Comparison of ENCODE assay signal across 8 mouse cellular contexts in the genomic region with DNA sequence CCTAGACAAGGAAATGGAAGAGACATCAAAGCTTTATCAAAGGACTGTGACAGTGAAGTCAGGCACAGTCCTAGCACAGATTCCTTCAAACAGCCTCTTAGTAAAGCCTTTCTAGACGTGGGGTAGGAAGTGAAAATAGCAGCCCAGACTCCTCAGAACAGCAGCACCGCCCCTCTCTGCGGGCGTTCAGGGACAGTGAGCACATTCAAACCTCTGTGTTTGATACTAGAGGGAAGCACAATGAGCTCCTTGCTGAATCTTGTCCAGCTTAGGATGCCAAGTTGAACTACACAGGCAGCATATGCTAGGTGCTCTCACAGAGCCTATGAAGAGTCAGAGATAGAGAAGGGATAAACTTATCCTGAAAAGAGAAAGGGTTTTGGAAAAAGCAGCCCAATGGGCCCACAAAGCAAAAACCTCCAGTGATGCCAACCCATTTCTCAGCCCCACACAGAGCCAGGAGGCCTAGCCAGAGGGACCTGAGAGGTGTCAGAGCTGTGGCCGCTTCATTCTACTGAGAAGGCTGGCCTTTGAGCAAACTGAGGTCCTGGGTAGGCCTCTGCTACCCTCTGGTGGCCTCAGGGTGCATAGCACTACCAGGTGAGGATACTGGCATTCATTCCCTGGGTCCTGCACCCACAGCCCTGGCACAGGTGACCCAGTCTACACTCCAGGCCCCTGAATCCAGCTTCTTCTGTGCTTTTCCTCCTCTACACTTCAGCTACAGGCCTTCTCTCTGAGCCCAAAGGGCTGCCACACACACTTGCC. TPM values are rescaled to one million over a fixed set of nuclear protein-coding genes. Genes with fewer than 3 reads are reported as not detected.
A peak's percentile ranks its signal among the peaks of the same experiment; 100 is the strongest.
DNase-seq lines count a peak whose midpoint lies in the region; TF ChIP-seq lines count a peak whose summit lies in the region.

No protein-coding gene starts in this region.

- no peak overlapping the region for H3K4me3 ChIP-seq in ES-Bruce4 (ENCODE audit: low read depth, low read length)
- H3K4me3 ChIP-seq in erythroblast, embryonic 14.5 days (replicated peaks): peak overlapping the region; percentile 15
- no peak overlapping the region for H3K4me3 ChIP-seq in layer of hippocampus, adult 2 months

- no peak for TF ChIP-seq EP300 in ES-Bruce4 (IDR thresholded peaks at IDR 0.05; ENCODE audit: insufficient read depth, low read depth, low read length)

- intact Hi-C loops in heart, postnatal 14 days (cut with DNase I): loop anchor here (1.0 to 2.0 kb wide), 3 partner anchors 21 to 55 kb away; partner anchors contain the start of gene Hbq1b

- no peaks in the 10 kb centered on the region; the same call in 1 of the 2 replicates for H3K36me3 ChIP-seq in ES-Bruce4 (ENCODE audit: control insufficient read depth, insufficient read depth, low read length, poor library complexity, severe bottlenecking)
- peaks cover 100% of the 10 kb centered on the region for H3K36me3 ChIP-seq in erythroblast, embryonic 14.5 days (ENCODE audit: control insufficient read depth)

- H3K9me3 ChIP-seq in ES-Bruce4 (replicated peaks; ENCODE audit: control insufficient read depth, insufficient read depth, low read length, poor library complexity, severe bottlenecking): no peaks in the 10 kb centered on the region
- H3K9me3 ChIP-seq in erythroblast, embryonic 14.5 days (ENCODE audit: control insufficient read depth, low read length): no peaks in the 10 kb centered on the region

- no peaks in the 10 kb centered on the region for H3K4me1 ChIP-seq in ES-Bruce4 (ENCODE audit: control insufficient read depth, insufficient read depth, low read length)
- peaks cover 85% of the 10 kb centered on the region for H3K4me1 ChIP-seq in erythroblast, embryonic 14.5 days (ENCODE audit: control insufficient read depth)

- H3K9ac ChIP-seq in ES-Bruce4 (ENCODE audit: low read depth, poor library complexity, severe bottlenecking): no peak overlapping the region

- DNase-seq in adrenal gland, postnatal 4 days (ENCODE audit: low spot score in 2 of 2): peak; percentile 25 to 60
- DNase-seq in heart, postnatal 14 days: peak; percentile 71 to 81
- peak; percentile 59 to 81 for DNase-seq in layer of hippocampus, adult 2 months (ENCODE audit: low spot score in 2 of 2)
- peak; percentile 79 for DNase-seq in lung, postnatal 14 days
- DNase-seq in right cerebral cortex, adult 18-20 months: peak; percentile 75
- peak; percentile 63 for DNase-seq in urinary bladder, postnatal 25 days (ENCODE audit: low spot score)

- H3K27me3 ChIP-seq in ES-Bruce4 (ENCODE audit: control insufficient read depth, insufficient read depth, low read length, poor library complexity, severe bottlenecking): no peaks in the 10 kb centered on the region
- no peaks in the 10 kb centered on the region for H3K27me3 ChIP-seq in erythroblast, embryonic 14.5 days (ENCODE audit: control insufficient read depth)

- no peak for TF ChIP-seq POLR2A in ES-Bruce4 (IDR thresholded peaks at IDR 0.05; ENCODE audit: insufficient read depth, low read length)

- peak; percentile 95 for TF ChIP-seq CTCF in ES-Bruce4 (IDR thresholded peaks at IDR 0.05; ENCODE audit: low read depth, low read length)
- peak; percentile 100 for TF ChIP-seq CTCF in layer of hippocampus, adult 2 months (conservative IDR thresholded peaks at IDR 0.05)

- no peak overlapping the region for H3K27ac ChIP-seq in ES-Bruce4 (ENCODE audit: insufficient read depth, low read length)
- H3K27ac ChIP-seq in layer of hippocampus, adult 2 months: peak overlapping the region; percentile 82

RNA-seq across cellular contexts. Expression of gene Mpg, which starts 12.0 kb away (rescaled TPM):
- polyA plus RNA-seq in ES-Bruce4 (2011; ENCODE audit: insufficient read depth, insufficient read length, low read depth, missing spikeins): 18.4 and 20.5 TPM in 2 replicates
- 10 to 100 TPM; 38.5 to 40.6 TPM for total RNA-seq in adrenal gland, postnatal 4 days (2021)
- 4.8 and 5.0 TPM in 2 replicates for polyA plus RNA-seq in erythroblast, embryonic 14.5 days (2012)
- 1 to 10 TPM; 6.5 to 8.5 TPM for total RNA-seq in heart, postnatal 14 days (2021)
- 10 to 100 TPM; 15.6 to 20.5 TPM for total RNA-seq in layer of hippocampus, adult 2 months (2021)

RNA-seq across cellular contexts. Expression of gene Rhbdf1, which starts 16.2 kb away (rescaled TPM):
- 26.8 and 33.3 TPM in 2 replicates for polyA plus RNA-seq in ES-Bruce4 (2011; ENCODE audit: insufficient read depth, insufficient read length, low read depth, missing spikeins)
- total RNA-seq in adrenal gland, postnatal 4 days (2021): 10 to 100 TPM; 43.7 to 47.5 TPM
- polyA plus RNA-seq in erythroblast, embryonic 14.5 days (2012): 0.44 and 0.77 TPM in 2 replicates
- 10 to 100 TPM; 22.3 to 23.3 TPM for total RNA-seq in heart, postnatal 14 days (2021)
- total RNA-seq in layer of hippocampus, adult 2 months (2021): 10 to 100 TPM; 13.4 to 13.8 TPM

RNA-seq across cellular contexts. Expression of gene Nprl3, which starts 29.2 kb away (rescaled TPM):
- 31.5 and 31.6 TPM in 2 replicates for polyA plus RNA-seq in ES-Bruce4 (2011; ENCODE audit: insufficient read depth, insufficient read length, low read depth, missing spikeins)
- total RNA-seq in adrenal gland, postnatal 4 days (2021): 10 to 100 TPM; 73.7 to 77.3 TPM
- polyA plus RNA-seq in erythroblast, embryonic 14.5 days (2012): 4.8 and 5.8 TPM in 2 replicates
- 10 to 100 TPM; 24.9 to 29.3 TPM for total RNA-seq in heart, postnatal 14 days (2021)
- total RNA-seq in layer of hippocampus, adult 2 months (2021): 10 to 100 TPM; 62.0 to 64.1 TPM

RNA-seq across cellular contexts. Expression of gene Snrnp25, which starts 33.1 kb away (rescaled TPM):
- polyA plus RNA-seq in ES-Bruce4 (2011; ENCODE audit: insufficient read depth, insufficient read length, low read depth, missing spikeins): 30.4 and 32.3 TPM in 2 replicates
- 10 to 100 TPM; 19.5 to 20.2 TPM for total RNA-seq in adrenal gland, postnatal 4 days (2021)
- 25.7 and 48.2 TPM in 2 replicates for polyA plus RNA-seq in erythroblast, embryonic 14.5 days (2012)
- 10 to 100 TPM; 11.4 to 11.5 TPM for total RNA-seq in heart, postnatal 14 days (2021)
- 10 to 100 TPM; 20.6 to 22.4 TPM for total RNA-seq in layer of hippocampus, adult 2 months (2021)

RNA-seq across cellular contexts. Expression of gene Hba-x, which starts 37.9 kb away (rescaled TPM):
- polyA plus RNA-seq in ES-Bruce4 (2011; ENCODE audit: insufficient read depth, insufficient read length, low read depth, missing spikeins): not detected in 2 replicates
- not detected for total RNA-seq in adrenal gland, postnatal 4 days (2021)
- 158 and 188 TPM in 2 replicates for polyA plus RNA-seq in erythroblast, embryonic 14.5 days (2012)
- not detected for total RNA-seq in heart, postnatal 14 days (2021)
- not detected for total RNA-seq in layer of hippocampus, adult 2 months (2021)
